Mouse (Mus musculus): Measurements from ENCODE around the gene Metap1. TPM values are rescaled to one million over a fixed set of nuclear protein-coding genes. Genes with fewer than 3 reads are reported as not detected.

The Metap1 gene
- polyA plus RNA-seq, 2 experiments, result 21.9 to 22.2 TPM

DNA sequence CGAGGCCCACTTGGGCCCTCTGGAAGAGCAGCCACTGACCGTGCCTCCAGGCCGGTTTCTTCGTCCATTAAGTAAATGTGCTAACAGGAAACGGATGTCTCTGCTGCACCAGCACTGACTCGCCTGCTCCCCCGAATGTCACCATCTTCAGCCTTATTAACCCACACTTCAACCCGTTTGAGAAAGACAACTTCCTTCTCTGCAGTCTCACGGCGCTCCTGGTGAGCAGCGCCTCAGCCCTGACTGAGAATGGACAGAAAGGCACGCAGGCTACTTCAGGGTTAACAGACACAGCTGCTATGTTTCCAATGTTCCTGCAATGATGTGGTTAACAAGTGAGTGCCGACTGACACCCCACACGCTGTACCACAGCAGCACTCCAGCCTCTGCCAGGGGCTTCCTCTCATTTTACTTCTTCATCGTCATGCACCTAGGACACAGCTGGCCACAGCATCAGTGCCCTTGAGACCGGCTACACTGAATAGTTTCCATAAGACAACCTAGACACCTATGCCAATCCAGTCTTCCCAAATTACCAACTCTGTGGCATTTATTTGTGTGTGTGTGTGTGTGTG, 24.7 kb downstream of the Metap1 start:
- TF ChIP-seq EP300 (IDR thresholded peaks at IDR 0.05; ENCODE audit: low read depth), result no peak
- no peak for TF ChIP-seq CTCF (IDR thresholded peaks at IDR 0.05; ENCODE audit: low read depth)
- peaks cover 60% of the 10 kb centered on the region for H3K36me3 ChIP-seq (replicated peaks; ENCODE audit: control insufficient read depth, insufficient read depth, low read depth)
- H3K4me2 ChIP-seq (ENCODE audit: low read depth), result no peak overlapping the region
- no peaks in the 10 kb centered on the region for H3K27me3 ChIP-seq (ENCODE audit: control insufficient read depth, insufficient read depth, low read length)
- no peak overlapping the region for H3K9ac ChIP-seq (replicated peaks)
- H3K27ac ChIP-seq, result no peak overlapping the region
- DNase-seq (ENCODE audit: low read depth in 3 of 3, low spot score in 3 of 3), result no peak
- WGBS (ENCODE audit: insufficient replicate concordance), result 69% methylated on average over 16 of the region's 16 CpGs
- no peaks in the 10 kb centered on the region for H3K4me1 ChIP-seq (replicated peaks; ENCODE audit: control insufficient read depth in 2 of 2, insufficient read depth in 2 of 2, low read length in 1 of 2)
- H3K4me3 ChIP-seq (ENCODE audit: insufficient read depth in 1 of 2, low read depth in 2 of 2, low read length in 2 of 2), result no peak overlapping the region
- H3K9me3 ChIP-seq (ENCODE audit: control insufficient read depth, low read length), result no peaks in the 10 kb centered on the region
- no peak for ATAC-seq (ENCODE audit: insufficient read depth)

DNA sequence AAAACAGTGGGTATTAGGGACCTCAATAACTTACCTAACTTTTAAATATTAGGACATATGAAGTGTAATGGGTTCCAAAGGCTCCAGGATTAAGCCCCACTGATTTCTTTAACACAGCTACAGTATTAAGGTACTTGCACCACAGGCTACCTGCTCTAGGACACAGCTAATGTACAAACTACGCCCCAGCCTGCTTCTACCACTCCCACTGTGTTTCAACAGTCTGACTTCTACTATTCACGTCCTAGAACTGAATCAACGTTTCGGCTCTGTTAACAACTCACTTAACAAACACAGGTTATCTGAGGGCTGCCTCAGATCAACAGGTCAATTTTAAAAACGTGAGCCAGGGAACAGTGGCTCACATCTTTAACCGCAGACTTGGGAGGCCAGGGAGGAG, 25.5 kb downstream of the Metap1 start:
- WGBS (ENCODE audit: insufficient replicate concordance), result 73% methylated on average over 6 of the region's 6 CpGs
- Histone ChIP-seq H3K4me2 (ENCODE audit: low read depth) (no peak overlapping the region), H3K36me3 (replicated peaks; ENCODE audit: control insufficient read depth, insufficient read depth, low read depth) (peaks cover 63% of the 10 kb centered on the region), H3K9me3 (ENCODE audit: control insufficient read depth, low read length) (no peaks in the 10 kb centered on the region), H3K27ac (no peak overlapping the region), H3K27me3 (ENCODE audit: control insufficient read depth, insufficient read depth, low read length) (no peaks in the 10 kb centered on the region), H3K4me3 (ENCODE audit: insufficient read depth in 1 of 2, low read depth in 2 of 2, low read length in 2 of 2) (no peak overlapping the region), H3K9ac (replicated peaks) (no peak overlapping the region), H3K4me1 (replicated peaks; ENCODE audit: control insufficient read depth in 2 of 2, insufficient read depth in 2 of 2, low read length in 1 of 2) (no peaks in the 10 kb centered on the region)
- TF ChIP-seq EP300 (IDR thresholded peaks at IDR 0.05; ENCODE audit: low read depth) (no peak), CTCF (IDR thresholded peaks at IDR 0.05; ENCODE audit: low read depth) (no peak)
- DNase-seq (ENCODE audit: low read depth in 3 of 3, low spot score in 3 of 3) (no peak), ATAC-seq (ENCODE audit: insufficient read depth) (no peak)

DNA sequence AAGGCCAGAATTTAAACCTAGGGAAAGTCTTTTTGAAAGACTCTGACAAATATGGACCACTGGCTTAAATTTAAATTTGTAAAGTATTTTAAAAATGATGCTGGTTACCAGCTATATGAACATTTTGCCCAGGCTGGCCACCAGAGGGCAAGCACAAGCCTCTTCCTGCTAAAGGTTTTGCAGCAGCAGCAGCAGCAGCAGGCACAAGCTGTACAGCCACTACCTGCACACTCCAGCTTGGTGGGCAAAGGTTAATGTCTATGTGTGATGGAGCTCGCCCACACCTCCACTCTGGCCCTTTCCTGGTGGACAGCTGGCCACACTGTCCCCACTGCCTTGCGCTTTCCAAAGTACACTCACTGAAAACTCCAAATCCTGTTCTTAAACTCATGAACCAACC, 26.2 kb downstream of the Metap1 start:
- H3K9ac ChIP-seq (replicated peaks), result no peak overlapping the region
- H3K4me3 ChIP-seq (ENCODE audit: insufficient read depth in 1 of 2, low read depth in 2 of 2, low read length in 2 of 2), result no peak overlapping the region
- peaks cover 61% of the 10 kb centered on the region for H3K36me3 ChIP-seq (replicated peaks; ENCODE audit: control insufficient read depth, insufficient read depth, low read depth)
- no peaks in the 10 kb centered on the region for H3K9me3 ChIP-seq (ENCODE audit: control insufficient read depth, low read length)
- H3K4me2 ChIP-seq (ENCODE audit: low read depth), result no peak overlapping the region
- TF ChIP-seq EP300 (IDR thresholded peaks at IDR 0.05; ENCODE audit: low read depth) (no peak), CTCF (IDR thresholded peaks at IDR 0.05; ENCODE audit: low read depth) (peak; percentile 74)
- ATAC-seq (ENCODE audit: insufficient read depth), result peak; percentile 33; the same call in 1 of the 2 replicates
- no peaks in the 10 kb centered on the region for H3K4me1 ChIP-seq (replicated peaks; ENCODE audit: control insufficient read depth in 2 of 2, insufficient read depth in 2 of 2, low read length in 1 of 2)
- no peaks in the 10 kb centered on the region for H3K27me3 ChIP-seq (ENCODE audit: control insufficient read depth, insufficient read depth, low read length)
- no peak overlapping the region for H3K27ac ChIP-seq
- DNase-seq (ENCODE audit: low read depth in 3 of 3, low spot score in 3 of 3), result no peak
- 68% methylated on average over 2 of the region's 2 CpGs for WGBS (ENCODE audit: insufficient replicate concordance)

- TF ChIP-seq EP300 (IDR thresholded peaks at IDR 0.05; ENCODE audit: low read depth), result no peak
- no peak overlapping the region for H3K27ac ChIP-seq
- 74% methylated on average over 3 of the region's 3 CpGs for WGBS (ENCODE audit: insufficient replicate concordance)
- no peaks in the 10 kb centered on the region for H3K9me3 ChIP-seq (ENCODE audit: control insufficient read depth, low read length)
- H3K4me2 ChIP-seq (ENCODE audit: low read depth), result no peak overlapping the region
- no peaks in the 10 kb centered on the region for H3K27me3 ChIP-seq (ENCODE audit: control insufficient read depth, insufficient read depth, low read length)
- ATAC-seq (ENCODE audit: insufficient read depth) (no peak), DNase-seq (ENCODE audit: low read depth in 3 of 3, low spot score in 3 of 3) (no peak)
- H3K4me1 ChIP-seq (replicated peaks; ENCODE audit: control insufficient read depth in 2 of 2, insufficient read depth in 2 of 2, low read length in 1 of 2), result no peaks in the 10 kb centered on the region
- no peak overlapping the region for H3K9ac ChIP-seq (replicated peaks)
- H3K36me3 ChIP-seq (replicated peaks; ENCODE audit: control insufficient read depth, insufficient read depth, low read depth), result peaks cover 60% of the 10 kb centered on the region
- no peak overlapping the region for H3K4me3 ChIP-seq (ENCODE audit: insufficient read depth in 1 of 2, low read depth in 2 of 2, low read length in 2 of 2)
These were observed 27.5 kb downstream of the Metap1 start for GRCm38 (mm10) chr3:138461832-138462231.

- ATAC-seq (ENCODE audit: insufficient read depth) (no peak), DNase-seq (ENCODE audit: low read depth in 3 of 3, low spot score in 3 of 3) (no peak)
- Histone ChIP-seq H3K9me3 (ENCODE audit: control insufficient read depth, low read length) (no peaks in the 10 kb centered on the region), H3K4me2 (ENCODE audit: low read depth) (no peak overlapping the region), H3K9ac (replicated peaks) (no peak overlapping the region), H3K4me3 (ENCODE audit: insufficient read depth in 1 of 2, low read depth in 2 of 2, low read length in 2 of 2) (no peak overlapping the region), H3K27me3 (ENCODE audit: control insufficient read depth, insufficient read depth, low read length) (no peaks in the 10 kb centered on the region), H3K27ac (no peak overlapping the region), H3K36me3 (replicated peaks; ENCODE audit: control insufficient read depth, insufficient read depth, low read depth) (peaks cover 51% of the 10 kb centered on the region), H3K4me1 (replicated peaks; ENCODE audit: control insufficient read depth in 2 of 2, insufficient read depth in 2 of 2, low read length in 1 of 2) (no peaks in the 10 kb centered on the region)
- WGBS (ENCODE audit: insufficient replicate concordance), result 84% methylated on average over 13 of the region's 13 CpGs
- peak; percentile 32; the same call in 1 of the 2 replicates for TF ChIP-seq CTCF (IDR thresholded peaks at IDR 0.05; ENCODE audit: low read depth)
- no peak for TF ChIP-seq EP300 (IDR thresholded peaks at IDR 0.05; ENCODE audit: low read depth)
These were observed 29.1 kb downstream of the Metap1 start for GRCm38 (mm10) chr3:138460260-138460659.

All from liver, embryonic 14.5 days (tissue).